Mouse (Mus musculus) lung, postnatal 36 days (tissue): Measurements from ENCODE around the gene Cpxm1.

Experiments
- DNase-seq: peaks from one replicate; pipeline ENCODE4 v3.0.0; 2022; ENCODE audit warnings: mixed read lengths

Gene Cpxm1

GRCm38 (mm10) chr2:130397186-130397985 is at the start of gene Cpxm1:
Gene Cpxm1, minus strand, starts transcription at chr2:130397574.
- no peak for DNase-seq

GRCm38 (mm10) chr2:130442162-130442561 is 44.8 kb upstream of the Cpxm1 start:
- no peak for DNase-seq

GRCm38 (mm10) chr2:130439840-130440480 is 42.6 kb upstream of the Cpxm1 start:
- no peak for DNase-seq

GRCm38 (mm10) chr2:130438861-130439260 is 41.5 kb upstream of the Cpxm1 start:
- no peak for DNase-seq

- DNase-seq = no peak
Measured at GRCm38 (mm10) chr2:130436769-130437168, 39.4 kb upstream of the Cpxm1 start.

GRCm38 (mm10) chr2:130433152-130433551 is 35.8 kb upstream of the Cpxm1 start:
- peak; percentile 87 for DNase-seq

GRCm38 (mm10) chr2:130432157-130432556 is 34.8 kb upstream of the Cpxm1 start:
- no peak for DNase-seq

- peak; percentile 42 for DNase-seq
Measured at GRCm38 (mm10) chr2:130430484-130430883, 33.1 kb upstream of the Cpxm1 start.

GRCm38 (mm10) chr2:130429851-130430250 is 32.5 kb upstream of the Cpxm1 start:
- no peak for DNase-seq

- peak; percentile 29 for DNase-seq
Measured at GRCm38 (mm10) chr2:130425112-130425511, 27.7 kb upstream of the Cpxm1 start.

GRCm38 (mm10) chr2:130424126-130424853 is 26.9 kb upstream of the Cpxm1 start, which contains the start of the genes Vps16 and Pced1a:
Gene Vps16, plus strand, starts transcription at chr2:130424339.
Gene Pced1a, minus strand, starts transcription at chr2:130424701.
- DNase-seq = peak; percentile 94

- DNase-seq = peak; percentile 74
Measured at GRCm38 (mm10) chr2:130423397-130424125, 26.2 kb upstream of the Cpxm1 start.

GRCm38 (mm10) chr2:130421781-130422620 is 24.6 kb upstream of the Cpxm1 start:
- no peak for DNase-seq

GRCm38 (mm10) chr2:130414094-130414856 is 16.9 kb upstream of the Cpxm1 start:
- peak; percentile 24 for DNase-seq

- no peak for DNase-seq
Measured at GRCm38 (mm10) chr2:130412775-130413174, 15.4 kb upstream of the Cpxm1 start.

GRCm38 (mm10) chr2:130411558-130412495 is 14.5 kb upstream of the Cpxm1 start:
- peak; percentile 92 for DNase-seq

- DNase-seq = no peak
Measured at GRCm38 (mm10) chr2:130408194-130408593, 10.8 kb upstream of the Cpxm1 start.

GRCm38 (mm10) chr2:130406178-130406577 is 8.8 kb upstream of the Cpxm1 start, which contains the start of gene Tmem239:
Gene Tmem239, plus strand, starts transcription at chr2:130406478.
- no peak for DNase-seq

- DNase-seq = no peak
Measured at GRCm38 (mm10) chr2:130404939-130405338, 7.6 kb upstream of the Cpxm1 start, which contains the start of the genes Gm28372 and 1700020A23Rik. Gene Gm28372, plus strand, starts transcription at chr2:130405239. Gene 1700020A23Rik, plus strand, starts transcription at chr2:130405259.
